Mouse (Mus musculus) heart, embryonic 13.5 days (tissue): ENCODE results near the gene Ncmap. TPM values are rescaled to one million over a fixed set of nuclear protein-coding genes. Genes with fewer than 3 reads are reported as not detected.

Source experiments
- ATAC-seq: fragments of 200-750 bp; cut with Nextera tagmentation; 2 replicates; pipeline ENCODE4 v1.8.0; 2017; ENCODE audit warnings: moderate TSS enrichment; ENCODE audit not compliant: insufficient number of reproducible peaks, low FRiP score, low TSS enrichment; ENCODE audit errors: extremely low read depth
- H3K27ac ChIP-seq: fragments of 300-500 bp; sonication (generic); replicated peaks from 2 replicates; pipeline ENCODE4 v1.5.1; 2015; ENCODE audit warnings: moderate library complexity, mild to moderate bottlenecking, inconsistent platforms
- H3K27me3 ChIP-seq: fragments of 300-500 bp; sonication (generic); replicated peaks from 2 replicates; pipeline ENCODE4 v1.6.1; 2015; ENCODE audit warnings: mild to moderate bottlenecking, inconsistent platforms
- H3K36me3 ChIP-seq: fragments of 300-500 bp; sonication (generic); 2 replicates; pipeline ENCODE4 v1.6.1; 2015; ENCODE audit warnings: mild to moderate bottlenecking, inconsistent platforms
- H3K4me1 ChIP-seq: fragments of 300-500 bp; sonication (generic); 2 replicates; pipeline ENCODE4 v1.6.1; 2015; ENCODE audit warnings: inconsistent platforms
- H3K4me2 ChIP-seq: fragments of 300-500 bp; sonication (generic); 2 replicates; pipeline ENCODE4 v1.6.1; 2015; ENCODE audit warnings: inconsistent platforms, mild to moderate bottlenecking, moderate library complexity
- H3K4me3 ChIP-seq: fragments of 300-500 bp; sonication (generic); 2 replicates; pipeline ENCODE4 v1.5.1; 2015; ENCODE audit warnings: moderate library complexity, mild to moderate bottlenecking, inconsistent platforms
- H3K9ac ChIP-seq: fragments of 300-500 bp; sonication (generic); 2 replicates; pipeline ENCODE4 v1.6.1; 2015; ENCODE audit warnings: inconsistent platforms, mild to moderate bottlenecking, moderate library complexity
- H3K9me3 ChIP-seq: fragments of 300-500 bp; sonication (generic); 2 replicates; pipeline ENCODE4 v1.6.1; 2016; ENCODE audit warnings: inconsistent platforms
- WGBS: fragments of 180-500 bp; shearing (Covaris S2); methylation state at CpG from one replicate; pipeline ENCODE4 v1.1.7; 2015; ENCODE audit warnings: mixed read lengths; 5-methylcytosine and 5-hydroxymethylcytosine counted together
- polyA plus RNA-seq: library from polyadenylated mRNA; unstranded; fragments of >200 nt; fragmentation: Nextera tagmentation; extraction: Ambion mirVana; gene quantifications from 2 replicates; pipeline ENCODE4 v1.2.1, GENCODE M21; 2015

The Ncmap gene
- polyA plus RNA-seq, 1 experiment from 2014 or later, result 0.55 TPM

DNA sequence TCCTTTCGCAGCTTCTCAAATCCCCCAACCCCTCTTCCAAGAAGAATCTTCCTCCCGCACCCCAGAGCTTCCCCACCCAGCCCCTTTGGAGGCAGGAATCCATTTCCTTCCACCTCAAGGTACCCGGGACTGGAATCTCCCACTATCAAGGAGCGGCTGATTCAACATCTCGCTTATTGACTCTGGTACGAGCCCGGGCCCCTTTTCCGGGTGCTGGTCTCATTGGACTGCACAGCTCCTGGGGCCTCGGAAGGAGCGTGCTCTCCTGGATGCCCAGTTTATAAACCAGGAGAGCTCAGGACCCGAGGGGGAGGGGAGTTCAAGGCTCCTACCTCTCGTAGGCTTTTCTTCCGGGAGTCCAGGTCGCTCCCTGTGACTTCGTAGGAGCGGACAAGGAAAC lies 476 bp downstream of the Ncmap start:
- Histone ChIP-seq H3K27ac (no peak overlapping the region), H3K9ac (peak overlapping the region; percentile 69), H3K4me2 (peak overlapping the region; percentile 92), H3K4me1 (peaks cover 13% of the 10 kb centered on the region), H3K27me3 (peaks cover 57% of the 10 kb centered on the region), H3K36me3 (no peaks in the 10 kb centered on the region), H3K9me3 (peaks cover 6% of the 10 kb centered on the region; the same call in 1 of the 2 replicates), H3K4me3 (peak overlapping the region; percentile 56)
- ATAC-seq, result no peak
- 5% methylated on average over 16 of the region's 16 CpGs for WGBS

DNA sequence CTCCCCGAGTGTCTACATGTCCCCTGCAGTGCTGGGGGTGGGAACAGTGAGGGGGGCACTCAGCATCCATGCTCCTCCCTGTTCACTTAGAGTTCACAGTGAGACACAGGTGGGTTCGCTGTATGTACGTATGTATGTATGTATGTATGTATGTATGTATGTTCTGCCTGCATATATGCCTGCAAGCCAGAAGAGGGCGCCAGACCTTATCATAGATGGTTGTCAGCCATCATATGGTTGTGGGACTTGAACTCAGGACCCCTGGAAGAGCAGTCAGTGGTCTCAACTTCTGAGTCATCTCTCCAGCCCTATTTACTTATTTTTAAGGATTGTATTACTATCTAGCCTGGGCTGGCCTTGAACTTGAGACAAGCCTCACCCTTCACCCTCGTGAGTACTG lies 1.7 kb downstream of the Ncmap start:
- H3K36me3 ChIP-seq, result no peaks in the 10 kb centered on the region
- ATAC-seq, result no peak
- H3K4me2 ChIP-seq, result no peak overlapping the region
- peaks cover 6% of the 10 kb centered on the region; the same call in 1 of the 2 replicates for H3K9me3 ChIP-seq
- no peak overlapping the region for H3K4me3 ChIP-seq
- H3K27me3 ChIP-seq, result peaks cover 61% of the 10 kb centered on the region
- WGBS, result 85% methylated on average over 5 of the region's 5 CpGs
- no peak overlapping the region for H3K27ac ChIP-seq
- peaks cover 13% of the 10 kb centered on the region for H3K4me1 ChIP-seq
- no peak overlapping the region for H3K9ac ChIP-seq

- H3K4me2 ChIP-seq, result no peak overlapping the region
- H3K36me3 ChIP-seq, result no peaks in the 10 kb centered on the region
- ATAC-seq, result no peak
- WGBS, result 81% methylated on average over 4 of the region's 4 CpGs
- peaks cover 6% of the 10 kb centered on the region; the same call in 1 of the 2 replicates for H3K9me3 ChIP-seq
- no peak overlapping the region for H3K9ac ChIP-seq
- no peak overlapping the region for H3K27ac ChIP-seq
- peaks cover 13% of the 10 kb centered on the region for H3K4me1 ChIP-seq
- H3K4me3 ChIP-seq, result no peak overlapping the region
- H3K27me3 ChIP-seq, result peaks cover 59% of the 10 kb centered on the region
Measured at GRCm38 (mm10) chr4:135395375-135395774, 2.7 kb downstream of the Ncmap start.

- Histone ChIP-seq H3K27ac (no peak overlapping the region), H3K4me3 (no peak overlapping the region), H3K4me1 (peaks cover 13% of the 10 kb centered on the region), H3K9ac (no peak overlapping the region), H3K36me3 (no peaks in the 10 kb centered on the region), H3K9me3 (peaks cover 6% of the 10 kb centered on the region; the same call in 1 of the 2 replicates), H3K27me3 (peaks cover 56% of the 10 kb centered on the region), H3K4me2 (no peak overlapping the region)
- no peak for ATAC-seq
- WGBS, result 76% methylated on average over 7 of the region's 7 CpGs
Measured at GRCm38 (mm10) chr4:135394666-135395065, 3.4 kb downstream of the Ncmap start.

GRCm38 (mm10) chr4:135393381-135393780 lies 4.6 kb downstream of the Ncmap start:
- Histone ChIP-seq H3K4me1 (peaks cover 12% of the 10 kb centered on the region), H3K27ac (no peak overlapping the region), H3K9ac (no peak overlapping the region), H3K36me3 (no peaks in the 10 kb centered on the region), H3K9me3 (peaks cover 6% of the 10 kb centered on the region; the same call in 1 of the 2 replicates), H3K27me3 (peaks cover 43% of the 10 kb centered on the region), H3K4me2 (no peak overlapping the region), H3K4me3 (no peak overlapping the region)
- ATAC-seq, result no peak
- 58% methylated on average over 6 of the region's 6 CpGs for WGBS

GRCm38 (mm10) chr4:135392801-135393200 lies 5.2 kb downstream of the Ncmap start:
- H3K4me1 ChIP-seq, result peaks cover 6% of the 10 kb centered on the region
- no peak overlapping the region for H3K9ac ChIP-seq
- ATAC-seq, result no peak
- H3K27me3 ChIP-seq, result peaks cover 37% of the 10 kb centered on the region
- 87% methylated on average over 3 of the region's 3 CpGs for WGBS
- H3K4me2 ChIP-seq, result no peak overlapping the region
- peaks cover 6% of the 10 kb centered on the region; the same call in 1 of the 2 replicates for H3K9me3 ChIP-seq
- H3K36me3 ChIP-seq, result no peaks in the 10 kb centered on the region
- H3K27ac ChIP-seq, result no peak overlapping the region
- H3K4me3 ChIP-seq, result no peak overlapping the region

DNA sequence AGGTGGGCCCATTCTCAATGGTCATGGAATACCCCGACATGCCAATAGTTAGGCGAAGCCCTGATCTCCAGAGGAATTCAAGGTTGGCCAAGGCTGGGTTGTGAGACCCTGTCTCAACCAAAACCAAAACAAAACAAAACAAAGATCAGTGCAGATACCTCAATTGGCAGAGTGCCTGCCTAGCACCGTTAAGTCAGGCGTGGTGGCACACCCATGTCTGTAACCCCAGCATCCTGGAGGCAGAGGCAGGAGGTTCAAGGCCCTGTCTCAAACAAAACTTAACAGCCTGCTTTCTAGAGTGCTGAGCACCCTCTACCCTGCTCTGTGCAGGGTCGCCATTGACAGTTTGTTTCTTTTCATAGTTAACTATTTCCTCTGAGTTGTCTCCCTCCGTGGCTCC lies 7.0 kb downstream of the Ncmap start:
- Histone ChIP-seq H3K27ac (no peak overlapping the region), H3K4me2 (no peak overlapping the region), H3K9ac (no peak overlapping the region), H3K4me1 (no peaks in the 10 kb centered on the region; the same call in 1 of the 2 replicates), H3K9me3 (0 out of 2 replicates have a peak, but pooled peaks cover 1% of the 10 kb centered on the region), H3K4me3 (no peak overlapping the region), H3K27me3 (peaks cover 19% of the 10 kb centered on the region), H3K36me3 (no peaks in the 10 kb centered on the region)
- WGBS, result 60% methylated on average over 6 of the region's 6 CpGs
- ATAC-seq, result no peak

DNA sequence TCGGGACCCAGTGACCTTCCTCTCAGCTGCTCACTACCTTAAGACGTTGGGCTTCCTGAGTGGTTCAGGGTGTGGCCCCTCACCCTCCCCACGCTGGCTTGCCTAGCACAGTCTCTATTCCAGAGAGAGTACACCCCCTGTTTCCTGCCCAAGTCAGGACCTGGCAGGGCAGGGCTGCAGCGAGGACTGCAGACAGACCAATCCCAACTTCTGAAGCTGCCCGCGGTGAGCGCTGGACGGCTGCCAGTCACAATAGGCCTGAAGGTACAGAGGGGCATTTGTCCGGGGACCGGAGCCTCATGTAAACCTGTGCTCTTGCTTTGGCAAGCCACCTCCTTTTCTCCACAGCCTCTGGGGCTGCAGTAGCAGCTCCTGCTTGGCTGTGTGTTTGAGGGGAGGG lies 12.4 kb downstream of the Ncmap start:
- Histone ChIP-seq H3K9ac (peak overlapping the region; percentile 52), H3K27me3 (peaks cover 10% of the 10 kb centered on the region; the same call in 1 of the 2 replicates), H3K4me2 (peak overlapping the region; percentile 24), H3K4me1 (peaks cover 6% of the 10 kb centered on the region), H3K36me3 (no peaks in the 10 kb centered on the region), H3K9me3 (no peaks in the 10 kb centered on the region), H3K27ac (no peak overlapping the region), H3K4me3 (no peak overlapping the region)
- ATAC-seq, result no peak
- 37% methylated on average over 10 of the region's 10 CpGs for WGBS

GRCm38 (mm10) chr4:135382316-135382715 lies 15.7 kb downstream of the Ncmap start:
- Histone ChIP-seq H3K27me3 (peaks cover 10% of the 10 kb centered on the region; the same call in 1 of the 2 replicates), H3K9ac (no peak overlapping the region), H3K4me1 (peaks cover 6% of the 10 kb centered on the region), H3K36me3 (no peaks in the 10 kb centered on the region), H3K4me3 (no peak overlapping the region), H3K4me2 (no peak overlapping the region), H3K9me3 (no peaks in the 10 kb centered on the region), H3K27ac (no peak overlapping the region)
- ATAC-seq, result no peak
- 4% methylated on average over 14 of the region's 14 CpGs for WGBS

DNA sequence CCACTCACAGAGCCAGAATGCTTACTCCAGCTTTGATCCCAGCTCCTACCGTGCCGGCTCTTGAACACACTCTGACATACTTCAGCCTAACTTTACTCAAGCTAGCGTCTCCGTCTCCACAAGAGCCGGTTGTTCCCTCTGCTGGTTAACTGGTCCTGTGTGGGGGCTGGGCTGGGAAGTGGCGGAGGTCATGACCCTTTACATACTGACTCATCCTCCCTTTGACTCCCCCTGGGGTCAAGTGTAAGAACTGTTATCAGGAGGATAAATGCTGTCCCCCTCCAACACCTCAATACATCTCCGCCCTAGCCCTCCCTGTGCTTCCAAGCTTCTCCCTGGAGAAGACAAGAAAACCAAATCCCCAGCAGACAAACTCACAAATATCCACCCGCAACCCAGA lies 16.7 kb downstream of the Ncmap start:
- Histone ChIP-seq H3K4me3 (no peak overlapping the region), H3K9me3 (no peaks in the 10 kb centered on the region), H3K36me3 (no peaks in the 10 kb centered on the region), H3K4me2 (no peak overlapping the region), H3K27me3 (peaks cover 10% of the 10 kb centered on the region; the same call in 1 of the 2 replicates), H3K9ac (no peak overlapping the region), H3K4me1 (peaks cover 6% of the 10 kb centered on the region), H3K27ac (no peak overlapping the region)
- ATAC-seq, result no peak
- 36% methylated on average over 8 of the region's 8 CpGs for WGBS

DNA sequence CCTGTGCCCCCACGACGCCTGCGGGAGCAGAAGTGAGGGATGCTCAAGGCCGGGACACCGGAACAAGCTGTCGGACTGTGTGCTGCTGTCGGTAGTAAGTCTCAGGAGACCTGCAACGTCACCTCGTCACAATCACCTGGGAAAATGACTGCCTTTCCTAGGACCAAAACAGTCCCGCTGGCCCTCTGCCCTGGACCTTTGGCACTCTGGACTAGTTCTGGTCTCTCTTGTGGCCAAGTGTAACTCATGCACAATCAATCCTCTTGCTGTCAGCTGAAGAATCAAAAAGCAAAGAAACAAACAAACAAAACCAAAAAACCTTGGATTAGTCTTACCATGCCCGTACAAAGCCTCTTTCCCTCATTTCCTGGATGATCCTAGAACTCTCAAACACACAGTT lies 20.8 kb downstream of the Ncmap start:
- Histone ChIP-seq H3K4me2 (no peak overlapping the region), H3K9ac (no peak overlapping the region), H3K27me3 (no peaks in the 10 kb centered on the region), H3K36me3 (no peaks in the 10 kb centered on the region), H3K4me3 (no peak overlapping the region), H3K4me1 (no peaks in the 10 kb centered on the region), H3K9me3 (peaks cover 4% of the 10 kb centered on the region; the same call in 1 of the 2 replicates), H3K27ac (no peak overlapping the region)
- WGBS, result 69% methylated on average over 11 of the region's 11 CpGs
- no peak for ATAC-seq

DNA sequence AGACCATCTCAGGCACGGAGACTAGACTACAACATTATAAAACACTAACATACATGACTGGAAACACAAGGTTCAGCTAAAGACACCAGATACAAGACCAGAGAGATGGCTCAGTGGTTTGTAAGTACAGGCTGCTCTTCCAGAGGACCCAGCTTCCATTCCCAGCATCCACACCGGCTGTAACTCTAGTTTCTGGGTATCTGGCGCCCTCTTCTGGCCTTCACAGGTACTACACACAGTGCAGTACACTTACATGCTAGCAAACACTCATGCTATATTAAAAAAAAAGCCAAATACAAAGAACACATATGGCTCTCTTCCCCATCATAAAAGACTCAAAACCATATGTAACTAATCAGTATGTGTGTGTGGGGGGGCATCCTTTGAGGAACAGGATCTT lies 22.6 kb downstream of the Ncmap start:
- WGBS, result 58% methylated on average over 3 of the region's 3 CpGs
- H3K36me3 ChIP-seq, result no peaks in the 10 kb centered on the region
- no peak overlapping the region for H3K27ac ChIP-seq
- no peaks in the 10 kb centered on the region for H3K4me1 ChIP-seq
- peaks cover 4% of the 10 kb centered on the region; the same call in 1 of the 2 replicates for H3K9me3 ChIP-seq
- no peaks in the 10 kb centered on the region for H3K27me3 ChIP-seq
- H3K9ac ChIP-seq, result no peak overlapping the region
- no peak overlapping the region for H3K4me3 ChIP-seq
- no peak for ATAC-seq
- no peak overlapping the region for H3K4me2 ChIP-seq
